Mouse (Mus musculus): ENCODE measurements around the gene Olfr644. TPM values are rescaled to one million over a fixed set of nuclear protein-coding genes. Genes with fewer than 3 reads are reported as not detected.

The Olfr644 gene
- not detected for total RNA-seq (2023)

GRCm38 (mm10) chr7:104071769-104072168 lies at the start of gene Olfr644:
Gene Olfr644 (minus strand): TSS chr7:104071869.

GRCm38 (mm10) chr7:104104757-104104972 lies 33.0 kb upstream of the Olfr644 start, which contains the start of gene Olfr646:
Gene Olfr646 (plus strand): TSS chr7:104104873.

GRCm38 (mm10) chr7:104085365-104085764 lies 13.7 kb upstream of the Olfr644 start, which contains the start of gene Olfr645:
Gene Olfr645 (minus strand): TSS chr7:104085465.

GRCm38 (mm10) chr7:104061345-104061744 lies 10.3 kb downstream of the Olfr644 start, which contains the start of gene 4930516K23Rik:
Gene 4930516K23Rik (minus strand): TSS chr7:104061445.

GRCm38 (mm10) chr7:104052566-104052965 lies 19.1 kb downstream of the Olfr644 start, which contains the start of gene Olfr642:
Gene Olfr642 (minus strand): TSS chr7:104052666.

GRCm38 (mm10) chr7:104035145-104035544 lies 36.5 kb downstream of the Olfr644 start, which contains the start of gene Olfr641:
Gene Olfr641 (plus strand): TSS chr7:104035445.

GRCm38 (mm10) chr7:104025473-104025872 lies 46.2 kb downstream of the Olfr644 start, which contains the start of gene Olfr640:
Gene Olfr640 (minus strand): TSS chr7:104025573.

GRCm38 (mm10) chr7:104017203-104017602 lies 54.5 kb downstream of the Olfr644 start, which contains the start of gene Olfr639:
Gene Olfr639 (minus strand): TSS chr7:104017303.

Other genes with a start within 250 kb of the Olfr644 start
- gene Hbb-bs, start 243.8 kb downstream of the Olfr644 start, total RNA-seq (2023) = 842 TPM
- gene Hbb-bh2, start 231.3 kb downstream of the Olfr644 start, total RNA-seq (2023) = not detected
- gene Hbb-bh1, start 228.7 kb downstream of the Olfr644 start, total RNA-seq (2023) = not detected
- gene Hbb-y, start 218.7 kb downstream of the Olfr644 start, total RNA-seq (2023) = not detected
- not detected for gene Olfr66, start 185.6 kb downstream of the Olfr644 start, total RNA-seq (2023)
- not detected for gene Olfr64, start 177.4 kb downstream of the Olfr644 start, total RNA-seq (2023)
- gene Olfr65, start 168.4 kb downstream of the Olfr644 start, total RNA-seq (2023) = not detected
- gene Olfr631, start 143.0 kb downstream of the Olfr644 start, total RNA-seq (2023) = not detected
- not detected for gene Olfr632, start 137.5 kb downstream of the Olfr644 start, total RNA-seq (2023)
- not detected for gene Olfr633, start 127.4 kb downstream of the Olfr644 start, total RNA-seq (2023)
- not detected for gene Olfr635, start 100.7 kb downstream of the Olfr644 start, total RNA-seq (2023)
- not detected for gene Olfr638, start 73.1 kb downstream of the Olfr644 start, total RNA-seq (2023)
- gene Olfr639, start 54.6 kb downstream of the Olfr644 start, total RNA-seq (2023) = 0.21 TPM
- not detected for gene Olfr640, start 46.3 kb downstream of the Olfr644 start, total RNA-seq (2023)
- not detected for gene Olfr641, start 36.4 kb downstream of the Olfr644 start, total RNA-seq (2023)
- gene Olfr642, start 19.2 kb downstream of the Olfr644 start, total RNA-seq (2023) = not detected
- gene 4930516K23Rik, start 10.4 kb downstream of the Olfr644 start, total RNA-seq (2023) = not detected
- gene Olfr645, start 13.6 kb upstream of the Olfr644 start, total RNA-seq (2023) = not detected
- not detected for gene Olfr646, start 33.0 kb upstream of the Olfr644 start, total RNA-seq (2023)
- not detected for gene Ubqln5, start 58.0 kb upstream of the Olfr644 start, total RNA-seq (2023)
- gene Olfr643, start 65.5 kb upstream of the Olfr644 start, total RNA-seq (2023) = not detected
- not detected for gene Ubqln3, start 71.4 kb upstream of the Olfr644 start, total RNA-seq (2023)
- not detected for gene Ubqlnl, start 78.7 kb upstream of the Olfr644 start, total RNA-seq (2023)
- not detected for gene Olfm5, start 93.0 kb upstream of the Olfr644 start, total RNA-seq (2023)
- not detected for gene Olfr648, start 111.5 kb upstream of the Olfr644 start, total RNA-seq (2023)
- not detected for gene Olfr649, start 124.1 kb upstream of the Olfr644 start, total RNA-seq (2023)
- not detected for gene Trim6, start 146.9 kb upstream of the Olfr644 start, total RNA-seq (2023)
- gene Trim34a, start 172.6 kb upstream of the Olfr644 start, total RNA-seq (2023) = 25.1 TPM
- 22.3 TPM for gene Trim5, start 216.2 kb upstream of the Olfr644 start, total RNA-seq (2023)
- gene Trim12a, start 243.6 kb upstream of the Olfr644 start, total RNA-seq (2023) = 99.6 TPM

Measured in CD4-positive naive resting alpha-beta T cell, adult 57 days (primary cell).